Mouse (Mus musculus) neural tube, embryonic 14.5 days (tissue): Measurements from ENCODE around the gene Syde1. TPM values are rescaled to one million over a fixed set of nuclear protein-coding genes. Genes with fewer than 3 reads are reported as not detected.

Experiments used
- ATAC-seq: fragments of 200-750 bp; cut with Nextera tagmentation; 2 replicates; pipeline ENCODE4 v1.8.0; 2017; ENCODE audit warnings: low read depth, mild to moderate bottlenecking, moderate TSS enrichment, moderate library complexity
- H3K27ac ChIP-seq: fragments of 300-500 bp; sonication (generic); 2 replicates; pipeline ENCODE4 v1.5.1; 2014; ENCODE audit warnings: low read depth, mild to moderate bottlenecking, control low read depth, low read length, moderate library complexity, mixed read lengths
- H3K27me3 ChIP-seq: fragments of 300-500 bp; sonication (generic); 2 replicates; pipeline ENCODE4 v1.6.1; 2014; ENCODE audit warnings: low read length; ENCODE audit not compliant: control insufficient read depth, insufficient read depth
- H3K36me3 ChIP-seq: fragments of 300-500 bp; sonication (generic); 2 replicates; pipeline ENCODE4 v1.6.1; 2014; ENCODE audit warnings: low read length, mixed read lengths; ENCODE audit not compliant: control insufficient read depth, insufficient read depth
- H3K4me1 ChIP-seq: fragments of 300-500 bp; sonication (generic); 2 replicates; pipeline ENCODE4 v1.6.1; 2014; ENCODE audit warnings: low read length; ENCODE audit not compliant: control insufficient read depth, insufficient read depth
- H3K4me2 ChIP-seq: fragments of 300-500 bp; sonication (generic); 2 replicates; pipeline ENCODE4 v1.6.1; 2014; ENCODE audit warnings: mild to moderate bottlenecking, low read depth, low read length, control low read depth
- H3K4me3 ChIP-seq: fragments of 300-500 bp; sonication (generic); 2 replicates; pipeline ENCODE4 v1.5.1; 2014; ENCODE audit warnings: low read depth, low read length, control low read depth, mixed read lengths
- H3K9ac ChIP-seq: fragments of 300-500 bp; sonication (generic); replicated peaks from 2 replicates; pipeline ENCODE4 v1.6.1; 2014; ENCODE audit warnings: low read depth, mild to moderate bottlenecking, control low read depth, low read length, mixed read lengths
- H3K9me3 ChIP-seq: fragments of 300-500 bp; sonication (generic); 2 replicates; pipeline ENCODE4 v1.6.1; 2016; ENCODE audit warnings: low read length; ENCODE audit not compliant: control insufficient read depth
- WGBS: fragments of 180-500 bp; shearing (Covaris S2); extraction: QIAGEN DNeasy Blood & Tissue Kit; methylation state at CpG from one replicate; pipeline ENCODE4 v1.1.7; 2014; 5-methylcytosine and 5-hydroxymethylcytosine counted together
- polyA plus RNA-seq: library from polyadenylated mRNA; unstranded; fragments of >200 nt; fragmentation: Nextera tagmentation; extraction: Ambion mirVana; gene quantifications from 2 replicates; pipeline ENCODE4 v1.2.1, GENCODE M21; 2014

Syde1 gene
- polyA plus RNA-seq, 1 experiment from 2014 or later, result 2.3 TPM

GRCm38 (mm10) chr10:78583939-78584338 lies 7.8 kb downstream of the Syde1 start:
- Histone ChIP-seq H3K4me3 (no peak overlapping the region), H3K9me3 (no peaks in the 10 kb centered on the region), H3K4me2 (no peak overlapping the region), H3K4me1 (no peaks in the 10 kb centered on the region), H3K27me3 (no peaks in the 10 kb centered on the region), H3K9ac (no peak overlapping the region), H3K36me3 (peaks cover 20% of the 10 kb centered on the region; the same call in 1 of the 2 replicates), H3K27ac (no peak overlapping the region)
- ATAC-seq, result no peak
- WGBS, result 95% methylated on average over 3 of the region's 3 CpGs

GRCm38 (mm10) chr10:78583347-78583746 lies 8.4 kb downstream of the Syde1 start:
- Histone ChIP-seq H3K27ac (no peak overlapping the region), H3K4me2 (no peak overlapping the region), H3K27me3 (no peaks in the 10 kb centered on the region), H3K9me3 (no peaks in the 10 kb centered on the region), H3K4me1 (no peaks in the 10 kb centered on the region), H3K9ac (no peak overlapping the region), H3K36me3 (peaks cover 24% of the 10 kb centered on the region; the same call in 1 of the 2 replicates), H3K4me3 (no peak overlapping the region)
- no peak for ATAC-seq
- WGBS, result 80% methylated on average over 9 of the region's 9 CpGs

- Histone ChIP-seq H3K27me3 (no peaks in the 10 kb centered on the region), H3K9ac (no peak overlapping the region), H3K4me2 (no peak overlapping the region), H3K27ac (no peak overlapping the region), H3K4me3 (no peak overlapping the region), H3K9me3 (no peaks in the 10 kb centered on the region), H3K4me1 (no peaks in the 10 kb centered on the region), H3K36me3 (peaks cover 29% of the 10 kb centered on the region; the same call in 1 of the 2 replicates)
- ATAC-seq, result no peak
- 90% methylated on average over 7 of the region's 7 CpGs for WGBS
These were observed 10.6 kb downstream of the Syde1 start for GRCm38 (mm10) chr10:78581121-78581520.

GRCm38 (mm10) chr10:78578204-78578603 lies 13.6 kb downstream of the Syde1 start:
- Histone ChIP-seq H3K36me3 (peaks cover 20% of the 10 kb centered on the region; the same call in 1 of the 2 replicates), H3K4me3 (no peak overlapping the region), H3K4me1 (peaks cover 7% of the 10 kb centered on the region), H3K27ac (no peak overlapping the region), H3K27me3 (no peaks in the 10 kb centered on the region), H3K4me2 (no peak overlapping the region), H3K9ac (no peak overlapping the region), H3K9me3 (no peaks in the 10 kb centered on the region)
- no peak for ATAC-seq
- 72% methylated on average over 3 of the region's 3 CpGs for WGBS

DNA sequence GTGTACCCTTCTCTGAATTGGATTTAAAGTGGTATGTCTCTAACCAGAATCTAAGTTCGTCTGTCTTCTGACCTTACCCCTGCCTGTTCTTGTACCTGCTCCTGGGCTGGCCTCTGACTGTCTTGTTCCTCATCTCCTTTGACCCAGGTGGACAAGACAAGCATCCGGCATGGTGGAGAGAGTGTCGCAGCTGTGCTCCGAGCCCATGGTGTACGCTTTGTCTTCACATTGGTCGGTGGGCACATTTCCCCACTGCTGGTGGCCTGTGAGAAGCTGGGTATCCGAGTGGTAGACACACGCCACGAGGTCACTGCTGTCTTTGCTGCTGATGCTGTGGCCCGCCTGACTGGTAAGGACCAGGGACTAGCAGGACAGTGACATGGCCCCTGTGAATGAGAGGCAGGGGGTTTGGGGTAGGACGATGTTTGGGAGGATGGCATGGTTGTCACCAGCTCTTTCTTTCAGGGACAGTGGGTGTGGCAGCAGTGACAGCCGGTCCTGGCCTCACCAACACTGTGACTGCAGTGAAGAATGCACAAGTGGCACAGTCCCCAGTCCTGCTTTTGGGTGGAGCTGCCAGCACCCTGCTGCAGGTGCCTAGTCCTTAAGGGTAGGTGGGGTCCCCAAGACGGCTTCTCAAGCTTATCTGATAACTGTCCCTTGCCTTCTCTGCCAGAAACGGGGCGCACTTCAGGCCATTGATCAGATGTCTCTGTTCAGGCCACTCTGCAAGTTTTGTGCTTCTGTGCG lies 15.2 kb downstream of the Syde1 start:
- Histone ChIP-seq H3K9ac (no peak overlapping the region), H3K27ac (no peak overlapping the region), H3K36me3 (peaks cover 17% of the 10 kb centered on the region; the same call in 1 of the 2 replicates), H3K4me2 (no peak overlapping the region), H3K4me1 (peaks cover 7% of the 10 kb centered on the region), H3K4me3 (no peak overlapping the region), H3K9me3 (no peaks in the 10 kb centered on the region), H3K27me3 (no peaks in the 10 kb centered on the region)
- no peak for ATAC-seq
- 95% methylated on average over 16 of the region's 16 CpGs for WGBS

DNA sequence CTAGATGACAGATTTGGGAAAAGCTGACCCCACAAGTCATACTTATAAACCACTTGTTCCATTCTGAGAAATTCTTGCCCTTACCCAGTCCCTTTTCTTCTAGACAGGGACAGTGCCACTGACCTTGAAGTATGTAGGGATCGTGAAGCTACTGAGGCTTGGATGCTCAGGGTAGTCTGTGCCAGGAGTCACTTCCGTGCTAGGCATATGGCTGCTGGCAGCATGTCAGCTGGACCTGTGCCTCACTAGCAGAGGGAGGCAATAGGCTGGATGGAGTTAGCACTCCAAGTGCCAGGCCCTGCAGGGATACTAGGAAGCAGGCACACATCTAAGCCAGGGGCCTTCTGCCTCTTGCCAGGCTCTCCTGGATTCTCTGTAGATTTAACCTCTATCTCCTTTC lies 16.1 kb downstream of the Syde1 start:
- H3K4me1 ChIP-seq, result peaks cover 7% of the 10 kb centered on the region
- H3K9ac ChIP-seq, result no peak overlapping the region; the same call in 1 of the 2 replicates
- H3K4me2 ChIP-seq, result peak overlapping the region; percentile 65
- H3K27me3 ChIP-seq, result no peaks in the 10 kb centered on the region
- H3K9me3 ChIP-seq, result no peaks in the 10 kb centered on the region
- H3K27ac ChIP-seq, result no peak overlapping the region
- H3K4me3 ChIP-seq, result no peak overlapping the region; the same call in 1 of the 2 replicates
- no peak for ATAC-seq
- peaks cover 17% of the 10 kb centered on the region; the same call in 1 of the 2 replicates for H3K36me3 ChIP-seq
- 65% methylated on average over 2 of the region's 2 CpGs for WGBS

DNA sequence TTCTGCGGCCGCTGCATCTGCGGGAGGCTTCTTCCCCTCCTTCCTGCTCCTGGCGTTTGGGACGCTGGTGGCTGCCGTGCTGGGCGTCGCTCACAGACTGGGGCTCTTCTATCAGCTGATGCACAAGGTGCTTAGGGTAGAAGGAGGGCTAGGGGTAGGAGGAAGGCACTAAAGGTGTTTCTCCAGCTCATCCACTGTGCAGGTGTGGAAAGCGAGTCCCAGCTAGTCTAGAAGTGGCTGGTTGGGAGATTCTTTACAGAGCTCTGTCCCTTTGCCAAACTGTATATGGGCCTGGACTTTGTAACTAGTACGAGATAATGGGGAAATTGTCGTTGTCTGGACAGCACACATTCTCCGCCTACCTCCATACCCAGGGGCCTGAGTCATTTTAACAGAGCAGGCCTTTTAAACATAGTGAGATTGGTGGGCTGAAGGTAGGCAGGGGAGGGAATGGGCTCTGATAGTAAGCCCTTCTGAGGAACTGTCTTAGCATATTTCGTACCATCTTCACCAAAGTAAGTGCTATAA lies 16.6 kb downstream of the Syde1 start:
- WGBS, result 15% methylated on average over 13 of the region's 13 CpGs

GRCm38 (mm10) chr10:78574250-78575104 lies 17.3 kb downstream of the Syde1 start, which contains the start of gene Ilvbl:
Gene Ilvbl, plus strand, starts transcription at chr10:78574346.
- ATAC-seq, result peak; percentile 92

More for the DNA sequence above, 16.6 kb downstream of the Syde1 start:
- Histone ChIP-seq H3K27ac (peak overlapping the region; percentile 82), H3K9me3 (no peaks in the 10 kb centered on the region), H3K27me3 (no peaks in the 10 kb centered on the region), H3K9ac (peak overlapping the region; percentile 70), H3K4me3 (peak overlapping the region; percentile 58), H3K36me3 (peaks cover 17% of the 10 kb centered on the region; the same call in 1 of the 2 replicates), H3K4me2 (peak overlapping the region; percentile 65), H3K4me1 (peaks cover 7% of the 10 kb centered on the region)
- ATAC-seq, result peak; percentile 44

More at GRCm38 (mm10) chr10:78574250-78575104, 17.3 kb downstream of the Syde1 start, which contains the start of gene Ilvbl:
- Histone ChIP-seq H3K27ac (peak within 1 kb of the TSS; percentile 82), H3K9me3 (no peaks in the 10 kb centered on the region), H3K9ac (peak within 1 kb of the TSS; percentile 70), H3K4me1 (peaks cover 7% of the 10 kb centered on the region), H3K4me3 (peak within 1 kb of the TSS; percentile 58), H3K4me2 (peak within 1 kb of the TSS; percentile 65), H3K36me3 (peaks cover 11% of the 10 kb centered on the region; the same call in 1 of the 2 replicates), H3K27me3 (no peaks in the 10 kb centered on the region)
- WGBS, result under 1% methylated on average over 51 of the region's 51 CpGs
